Mouse (Mus musculus) gastrocnemius, postnatal 4 days (tissue): ENCODE measurements at regions not wholly inside any gene's neighbourhood (a gene's known extent, or its start where the extent isn't known, plus 50 kb on each side); places are given as distances from the start of the nearest gene placed in this dataset.

Experiments used
- DNase-seq, 2 experiments: peaks; one replicate each; pipeline ENCODE4 v3.0.0; 2021 to 2022; ENCODE audit warnings: low spot score in 2 of 2, mixed read lengths in 2 of 2

- no peak for DNase-seq
Observed at GRCm38 (mm10) chr15:62114815-62115214, 1192.0 kb upstream of the A1bg start.

- DNase-seq = no peak
Observed at GRCm38 (mm10) chr15:62112151-62112550, 1189.3 kb upstream of the A1bg start.

GRCm38 (mm10) chr15:62107976-62108375 lies 1185.2 kb upstream of the A1bg start:
- DNase-seq = no peak

- peak; percentile 68 to 85 for DNase-seq
Observed at GRCm38 (mm10) chr15:62106518-62106975, 1183.7 kb upstream of the A1bg start.

- DNase-seq = no peak
Observed at GRCm38 (mm10) chr15:62105483-62105882, 1182.7 kb upstream of the A1bg start.

GRCm38 (mm10) chr15:62104653-62105052 lies 1181.8 kb upstream of the A1bg start:
- DNase-seq = peak in 1 of 2 experiments; percentile 43

- no peak for DNase-seq
Observed at GRCm38 (mm10) chr15:62099683-62100082, 1176.9 kb upstream of the A1bg start.

GRCm38 (mm10) chr15:62098791-62099660 lies 1176.2 kb upstream of the A1bg start:
- DNase-seq = no peak

- DNase-seq = no peak
Observed at GRCm38 (mm10) chr15:62096778-62097177, 1174.0 kb upstream of the A1bg start.

GRCm38 (mm10) chr15:62095198-62095597 lies 1172.4 kb upstream of the A1bg start:
- no peak for DNase-seq

- DNase-seq = no peak
Observed at GRCm38 (mm10) chr15:62093672-62094071, 1170.9 kb upstream of the A1bg start.

GRCm38 (mm10) chr15:62092671-62093185 lies 1169.9 kb upstream of the A1bg start:
- DNase-seq = no peak

GRCm38 (mm10) chr15:62091746-62092659 lies 1169.2 kb upstream of the A1bg start:
- DNase-seq = no peak

GRCm38 (mm10) chr15:62091144-62091543 lies 1168.3 kb upstream of the A1bg start:
- no peak for DNase-seq

GRCm38 (mm10) chr15:62088341-62088740 lies 1165.5 kb upstream of the A1bg start:
- no peak for DNase-seq

- no peak for DNase-seq
Observed at GRCm38 (mm10) chr15:62087755-62088154, 1164.9 kb upstream of the A1bg start.

- DNase-seq = no peak
Observed at GRCm38 (mm10) chr15:62086037-62086436, 1163.2 kb upstream of the A1bg start.

- no peak for DNase-seq
Observed at GRCm38 (mm10) chr15:62083347-62083746, 1160.5 kb upstream of the A1bg start.

GRCm38 (mm10) chr15:62082539-62082938 lies 1159.7 kb upstream of the A1bg start:
- DNase-seq = no peak

GRCm38 (mm10) chr15:62079155-62080109 lies 1156.6 kb upstream of the A1bg start:
- DNase-seq = peak; percentile 19 to 44
